Mouse (Mus musculus) cerebellum, adult 2 months (tissue): ENCODE data around the gene Mpc1.

Experiments used
- CTCF ChIP-seq: fragments of 200-500 bp; IDR thresholded peaks from 2 replicates; pipeline ENCODE4 v1.5.1; 2011; ENCODE audit warnings: low read depth, mild to moderate bottlenecking, control low read depth, low read length, moderate library complexity, borderline replicate concordance; ENCODE audit not compliant: insufficient read depth
- POLR2A ChIP-seq: fragments of 200-500 bp; IDR thresholded peaks from 2 replicates; pipeline ENCODE4 v1.6.1; 2011; ENCODE audit warnings: low read length, control low read depth, borderline replicate concordance; ENCODE audit not compliant: insufficient read depth

DNA sequence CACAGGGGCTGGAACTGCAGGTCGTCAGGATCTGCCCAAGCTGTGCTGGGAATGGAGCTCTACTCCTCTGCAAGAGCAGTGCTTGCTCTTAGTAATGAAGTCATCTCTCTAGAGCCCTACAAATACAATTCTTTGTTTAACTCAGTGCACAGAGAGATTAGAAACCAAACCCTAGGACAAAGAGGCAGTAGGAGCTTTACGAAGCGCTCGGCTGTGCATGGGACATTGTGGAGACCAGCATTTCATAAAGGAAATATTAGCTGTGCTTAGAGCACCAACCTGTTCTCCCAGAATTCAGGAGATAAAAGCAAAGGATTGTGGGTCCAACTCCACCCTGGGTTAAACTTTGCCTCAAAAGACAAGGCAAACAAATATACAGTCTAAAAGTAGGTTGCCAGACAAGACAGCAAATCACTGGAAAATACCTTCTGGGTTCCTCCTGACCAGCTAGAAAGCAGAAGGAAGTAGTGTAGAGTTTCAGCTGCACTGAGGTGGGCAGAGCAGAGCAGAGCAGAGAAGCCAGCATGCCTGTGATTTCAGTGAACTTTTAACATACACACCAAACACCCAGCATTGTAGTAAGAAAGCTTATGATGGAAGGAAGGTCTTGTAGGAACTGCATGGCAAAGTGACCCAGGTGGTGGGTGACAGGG lies 36.5 kb upstream of the Mpc1 start:
- TF ChIP-seq CTCF (no peak), POLR2A (no peak)
